19 mouse cellular contexts compared by ENCODE assay signal in genomic region chr8:107396106-107396670, GRCm38 (mm10). TPM values are rescaled to one million over a fixed set of nuclear protein-coding genes. Genes with fewer than 3 reads are reported as not detected.
A peak's percentile ranks its signal among the peaks of the same experiment; 100 is the strongest.
DNase-seq lines count a peak whose midpoint lies in the region; ATAC-seq and TF ChIP-seq lines count a peak whose summit lies in the region.
"Had no signal": no experiment of that assay in that cellular context is flagged by ENCODE, and none has a peak within 500 bp of the region (broad histone marks: within the 10 kb centered on the region; RNA-seq: fewer than 3 reads in every experiment).

No protein-coding gene starts in this region.

- H3K27ac ChIP-seq in heart, adult 2 months, result peak overlapping the region; percentile 67
- H3K27ac ChIP-seq in limb, embryonic 13.5 days, result peak overlapping the region; percentile 34; the same call in 1 of the 2 replicates
- H3K27ac ChIP-seq: heart, embryonic 10.5 days; hindbrain, embryonic 10.5 days; hindbrain, postnatal 0 days; liver, embryonic 14.5 days; macrophage; midbrain, embryonic 12.5 days had no signal

- H3K9me3 ChIP-seq in limb, embryonic 13.5 days, result no peaks in the 10 kb centered on the region
- H3K9me3 ChIP-seq: heart, embryonic 10.5 days; hindbrain, embryonic 10.5 days; midbrain, embryonic 12.5 days had no signal

- H3K4me3 ChIP-seq in heart, adult 2 months, result no peak overlapping the region
- H3K4me3 ChIP-seq in limb, embryonic 13.5 days, result no peak overlapping the region
- H3K4me3 ChIP-seq: heart, embryonic 10.5 days; hindbrain, embryonic 10.5 days; midbrain, embryonic 12.5 days had no signal

- no peaks in the 10 kb centered on the region for H3K36me3 ChIP-seq in heart, adult 2 months (ENCODE audit: control insufficient read depth, insufficient read depth, low read length)
- no peaks in the 10 kb centered on the region for H3K36me3 ChIP-seq in limb, embryonic 13.5 days
- H3K36me3 ChIP-seq: heart, embryonic 10.5 days; hindbrain, embryonic 10.5 days; midbrain, embryonic 12.5 days had no signal

- ATAC-seq in limb, embryonic 13.5 days (ENCODE audit: low FRiP score, low read depth), result 0 out of 2 replicates have a peak, but pooled peaks have one; percentile 33
- ATAC-seq: forebrain, postnatal 0 days; hindbrain, postnatal 0 days; intestine, postnatal 0 days had no signal

- no peak overlapping the region for H3K4me2 ChIP-seq in limb, embryonic 13.5 days (replicated peaks)
- H3K4me2 ChIP-seq: midbrain, embryonic 12.5 days had no signal

- TF ChIP-seq EP300 in heart, adult 2 months (IDR thresholded peaks at IDR 0.05; ENCODE audit: insufficient read depth, low read depth, low read length), result no peak

- intact Hi-C loops in heart, adult 2 months (cut with DNase I), result no loop called here

- DNase-seq in cerebellum, postnatal 14 days, result peak; percentile 30 to 56
- DNase-seq in cerebellum, postnatal 4 days (ENCODE audit: low spot score in 2 of 2), result no peak
- no peak for DNase-seq in heart, adult 2 months
- no peak for DNase-seq in heart, adult 8-10 months (ENCODE audit: low spot score)
- peak; percentile 27 for DNase-seq in brain, adult 2 months (ENCODE audit: low read depth, low spot score)
- no peak for DNase-seq in left cerebral cortex, adult 8-10 months (ENCODE audit: low spot score in 2 of 2)
- DNase-seq in embryo, embryonic 10 days (ENCODE audit: low spot score), result no peak
- DNase-seq: cerebellum, adult 11 months; forebrain, postnatal 0 days; retina, postnatal 1 day; thymus, postnatal 25 days had no signal

- no peaks in the 10 kb centered on the region; the same call in 1 of the 2 replicates for H3K4me1 ChIP-seq in heart, adult 2 months (ENCODE audit: control insufficient read depth, insufficient read depth, low read length)
- H3K4me1 ChIP-seq in limb, embryonic 13.5 days, result peaks cover 35% of the 10 kb centered on the region
- H3K4me1 ChIP-seq: heart, embryonic 10.5 days; midbrain, embryonic 12.5 days had no signal

- TF ChIP-seq CTCF in heart, adult 2 months (IDR thresholded peaks at IDR 0.05), result no peak

- no peaks in the 10 kb centered on the region for H3K27me3 ChIP-seq in heart, adult 2 months (ENCODE audit: control insufficient read depth, insufficient read depth, low read length)
- no peaks in the 10 kb centered on the region for H3K27me3 ChIP-seq in limb, embryonic 13.5 days
- H3K27me3 ChIP-seq: midbrain, embryonic 12.5 days had no signal

- TF ChIP-seq POLR2A in heart, adult 2 months (IDR thresholded peaks at IDR 0.05; ENCODE audit: insufficient read depth, low read depth, low read length), result no peak

- no peak overlapping the region for H3K9ac ChIP-seq in heart, adult 2 months (ENCODE audit: low read depth, low read length)
- H3K9ac ChIP-seq in limb, embryonic 13.5 days, result no peak overlapping the region
- H3K9ac ChIP-seq: forebrain, postnatal 0 days; liver, embryonic 14.5 days; midbrain, embryonic 12.5 days had no signal

- 73% methylated on average over 10 of the region's 10 CpGs for WGBS in heart, adult 2 months
- WGBS in limb, embryonic 13.5 days, result 41% methylated on average over 10 of the region's 10 CpGs

- H3K79me2 ChIP-seq in heart, adult 2 months (replicated peaks; ENCODE audit: control insufficient read depth, insufficient read depth, low read length), result no peaks in the 10 kb centered on the region

RNA-seq across cellular contexts. Expression of gene Nqo1, which starts 6.8 kb away (rescaled TPM):
- total RNA-seq in heart, adult 2 months (2021), result 10 to 100 TPM; 43.5 to 58.2 TPM
- polyA plus RNA-seq in heart, adult 2 months (2012; rRNA removed), result 36.7 and 63.2 TPM in 2 replicates
- total RNA-seq in heart, adult 8-10 months (2022), result 10 to 100 TPM; 65.1 to 78.9 (median 73.5) TPM
- polyA plus RNA-seq in limb, embryonic 13.5 days (2015; fragmentation: Nextera tagmentation; extraction: Ambion mirVana), result 18.8 and 20.3 TPM in 2 replicates
- 1 to 10 TPM; 5.2 to 7.8 (median 6.7) TPM for total RNA-seq in left cerebral cortex, adult 8-10 months (2022)

RNA-seq across cellular contexts. Expression of gene Nob1, which starts 28.7 kb away (rescaled TPM):
- 10 to 100 TPM; 21.5 to 22.0 TPM for total RNA-seq in heart, adult 2 months (2021)
- 21.7 and 30.6 TPM in 2 replicates for polyA plus RNA-seq in heart, adult 2 months (2012; rRNA removed)
- 10 to 100 TPM; 18.5 to 27.0 (median 24.6) TPM for total RNA-seq in heart, adult 8-10 months (2022)
- 95.3 and 96.4 TPM in 2 replicates for polyA plus RNA-seq in limb, embryonic 13.5 days (2015; fragmentation: Nextera tagmentation; extraction: Ambion mirVana)
- 10 to 100 TPM; 34.9 to 38.7 (median 36.6) TPM for total RNA-seq in left cerebral cortex, adult 8-10 months (2022)

RNA-seq across cellular contexts. Expression of gene Wwp2, which starts 40.0 kb away (rescaled TPM):
- 10 to 100 TPM; 20.5 to 31.5 TPM for total RNA-seq in heart, adult 2 months (2021)
- 18.7 and 21.8 TPM in 2 replicates for polyA plus RNA-seq in heart, adult 2 months (2012; rRNA removed)
- 10 to 100 TPM; 22.2 to 25.0 (median 24.2) TPM for total RNA-seq in heart, adult 8-10 months (2022)
- 329 and 357 TPM in 2 replicates for polyA plus RNA-seq in limb, embryonic 13.5 days (2015; fragmentation: Nextera tagmentation; extraction: Ambion mirVana)
- 10 to 100 TPM; 43.6 to 51.3 (median 44.5) TPM for total RNA-seq in left cerebral cortex, adult 8-10 months (2022)

Comparison
In these comparisons a context has a peak if more than half of its experiments do, and no peak if none do; other contexts are left out.
1. DNase-seq: peak in cerebellum, postnatal 14 days (2 of 2) and brain, adult 2 months (single experiment); none in cerebellum, postnatal 4 days (0 of 2), heart, adult 2 months (0 of 2), heart, adult 8-10 months (single experiment), left cerebral cortex, adult 8-10 months (0 of 2) and embryo, embryonic 10 days (single experiment).
2. RNA of gene Nqo1, which starts 6.8 kb away (total RNA-seq): 65.1 to 78.9 TPM in heart, adult 8-10 months and 43.5 to 58.2 TPM in heart, adult 2 months; 5.2 to 7.8 TPM in left cerebral cortex, adult 8-10 months; every median in the first group is over 4 times any median in the second.